Mouse (Mus musculus): ENCODE measurements around the gene Chchd6. TPM values are rescaled to one million over a fixed set of nuclear protein-coding genes. Genes with fewer than 3 reads are reported as not detected.
A peak's percentile ranks its signal among the peaks of the same experiment; 100 is the strongest.

Gene Chchd6
- total RNA-seq, 2 experiments from 2014 or later, result 2.7 to 3.3 TPM

- DNase-seq, result no peak
Observed at GRCm38 (mm10) chr6:89381172-89381571, 214.3 kb downstream of the Chchd6 start.

GRCm38 (mm10) chr6:89380751-89381150, 214.7 kb downstream of the Chchd6 start:
- intact Hi-C loops (cut with DNase I; ENCODE audit: low total_unique reads), result no loop called here

More at GRCm38 (mm10) chr6:89381172-89381571, 214.3 kb downstream of the Chchd6 start:
- intact Hi-C loops (cut with DNase I; ENCODE audit: low total_unique reads), result no loop called here

GRCm38 (mm10) chr6:89378264-89378663, 217.2 kb downstream of the Chchd6 start:
- DNase-seq, result no peak
- intact Hi-C loops (cut with DNase I; ENCODE audit: low total_unique reads), result no loop called here

More at GRCm38 (mm10) chr6:89380751-89381150, 214.7 kb downstream of the Chchd6 start:
- DNase-seq, result no peak

GRCm38 (mm10) chr6:89368812-89369211, 226.6 kb downstream of the Chchd6 start:
- intact Hi-C loops (cut with DNase I; ENCODE audit: low total_unique reads), result loop anchor here (10.0 kb wide), 1 partner anchor 266 kb away; no protein-coding TSS in a partner anchor
- no peak for DNase-seq

GRCm38 (mm10) chr6:89364342-89364741, 231.1 kb downstream of the Chchd6 start:
- intact Hi-C loops (cut with DNase I; ENCODE audit: low total_unique reads), result loop anchor here (10.0 kb wide), 1 partner anchor 270 kb away; no protein-coding TSS in a partner anchor
- DNase-seq, result no peak

GRCm38 (mm10) chr6:89363107-89363451, 232.4 kb downstream of the Chchd6 start:
- intact Hi-C loops (cut with DNase I; ENCODE audit: low total_unique reads), result loop anchor here (2.0 to 10.0 kb wide), 2 partner anchors 190 to 272 kb away; no protein-coding TSS in a partner anchor
- DNase-seq, result no peak

GRCm38 (mm10) chr6:89362281-89363106, 233.0 kb downstream of the Chchd6 start, which contains the start of gene Plxna1:
TSS of gene Plxna1 (minus strand) at chr6:89362620.
- intact Hi-C loops (cut with DNase I; ENCODE audit: low total_unique reads), result loop anchor here (2.0 to 10.0 kb wide), 2 partner anchors 190 to 272 kb away; no protein-coding TSS in a partner anchor
- DNase-seq, result peak; percentile 67

- peak; percentile 66 for DNase-seq
- intact Hi-C loops (cut with DNase I; ENCODE audit: low total_unique reads), result loop anchor here (2.0 to 10.0 kb wide), 2 partner anchors 191 to 273 kb away; no protein-coding TSS in a partner anchor
Observed at GRCm38 (mm10) chr6:89361418-89362280, 233.8 kb downstream of the Chchd6 start.

- no peak for DNase-seq
Observed at GRCm38 (mm10) chr6:89360709-89361417, 234.6 kb downstream of the Chchd6 start.

GRCm38 (mm10) chr6:89359771-89360708, 235.4 kb downstream of the Chchd6 start:
- DNase-seq, result peak; percentile 62
- intact Hi-C loops (cut with DNase I; ENCODE audit: low total_unique reads), result loop anchor here (10.0 kb wide), 1 partner anchor 275 kb away; no protein-coding TSS in a partner anchor

More at GRCm38 (mm10) chr6:89360709-89361417, 234.6 kb downstream of the Chchd6 start:
- intact Hi-C loops (cut with DNase I; ENCODE audit: low total_unique reads), result loop anchor here (10.0 kb wide), 1 partner anchor 274 kb away; no protein-coding TSS in a partner anchor

GRCm38 (mm10) chr6:89359192-89359591, 236.3 kb downstream of the Chchd6 start:
- no peak for DNase-seq
- intact Hi-C loops (cut with DNase I; ENCODE audit: low total_unique reads), result no loop called here

- intact Hi-C loops (cut with DNase I; ENCODE audit: low total_unique reads), result no loop called here
- DNase-seq, result no peak
Observed at GRCm38 (mm10) chr6:89355661-89356060, 239.8 kb downstream of the Chchd6 start.

GRCm38 (mm10) chr6:89354726-89355125, 240.7 kb downstream of the Chchd6 start:
- DNase-seq, result no peak
- intact Hi-C loops (cut with DNase I; ENCODE audit: low total_unique reads), result no loop called here

- DNase-seq, result no peak
- intact Hi-C loops (cut with DNase I; ENCODE audit: low total_unique reads), result no loop called here
Observed at GRCm38 (mm10) chr6:89354076-89354475, 241.4 kb downstream of the Chchd6 start.

GRCm38 (mm10) chr6:89353101-89353500, 242.4 kb downstream of the Chchd6 start:
- DNase-seq, result no peak
- intact Hi-C loops (cut with DNase I; ENCODE audit: low total_unique reads), result no loop called here

GRCm38 (mm10) chr6:89351441-89352137, 243.9 kb downstream of the Chchd6 start:
- DNase-seq, result peak; percentile 53
- intact Hi-C loops (cut with DNase I; ENCODE audit: low total_unique reads), result no loop called here

GRCm38 (mm10) chr6:89350520-89350919, 244.9 kb downstream of the Chchd6 start:
- intact Hi-C loops (cut with DNase I; ENCODE audit: low total_unique reads), result no loop called here
- DNase-seq, result no peak
